Mouse (Mus musculus): ENCODE results near the gene Ap4b1.
"Not testable (repeated sequence)": the region's sequence is repeated elsewhere in the genome, so short reads cannot be mapped to it uniquely, and the experiment has no call there.

DNA sequence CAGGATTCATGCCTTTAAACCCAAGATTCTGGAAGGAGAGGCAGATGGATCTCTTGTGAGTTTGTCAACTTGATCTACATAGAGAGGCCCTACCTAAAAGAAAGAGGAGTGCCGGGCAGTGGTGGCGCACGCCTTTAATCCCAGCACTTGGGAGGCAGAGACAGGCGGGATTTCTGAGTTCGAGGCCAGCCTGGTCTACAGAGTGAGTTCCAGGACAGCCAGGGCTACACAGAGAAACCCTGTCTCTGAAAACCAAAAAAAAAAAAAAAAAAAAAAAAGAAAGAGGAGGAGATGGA is 17.3 kb upstream of the Ap4b1 start:
- not testable (repeated sequence) for TF ChIP-seq CTCF (IDR thresholded peaks at IDR 0.05; ENCODE audit: borderline replicate concordance, control insufficient read depth, extremely low read depth, insufficient read depth, low read length, poor library complexity); POLR2A (IDR thresholded peaks at IDR 0.05; ENCODE audit: control insufficient read depth, extremely low read depth, insufficient read depth, low read length, poor library complexity)

Data from thymus, adult 2 months (tissue).